Mouse (Mus musculus) ES-Bruce4 (cell line): ENCODE data around the gene Naa40. TPM values are rescaled to one million over a fixed set of nuclear protein-coding genes. Genes with fewer than 3 reads are reported as not detected.

Source experiments
- H3K27ac ChIP-seq: 2 replicates; pipeline ENCODE4 v1.5.1; 2012; ENCODE audit warnings: low read length, inconsistent platforms; ENCODE audit not compliant: insufficient read depth
- H3K27me3 ChIP-seq: 2 replicates; pipeline ENCODE4 v1.6.1; 2012; ENCODE audit warnings: mild to moderate bottlenecking, low read length, inconsistent platforms; ENCODE audit not compliant: control insufficient read depth, poor library complexity, insufficient read depth, severe bottlenecking
- H3K36me3 ChIP-seq: 2 replicates; pipeline ENCODE4 v1.6.1; 2012; ENCODE audit warnings: inconsistent platforms, mild to moderate bottlenecking, low read length, moderate library complexity; ENCODE audit not compliant: control insufficient read depth, poor library complexity, insufficient read depth, severe bottlenecking
- H3K4me1 ChIP-seq: one replicate; pipeline ENCODE4 v1.8.1; 2011; ENCODE audit warnings: low read length; ENCODE audit not compliant: control insufficient read depth, insufficient read depth
- H3K4me3 ChIP-seq: 2 replicates; pipeline ENCODE4 v1.5.1; 2011; ENCODE audit warnings: low read depth, mild to moderate bottlenecking, low read length
- H3K9ac ChIP-seq: 2 replicates; pipeline ENCODE4 v1.6.1; 2012; ENCODE audit warnings: low read depth, mild to moderate bottlenecking, inconsistent platforms; ENCODE audit not compliant: poor library complexity, severe bottlenecking
- H3K9me3 ChIP-seq: replicated peaks from 2 replicates; pipeline ENCODE4 v1.6.1; 2012; ENCODE audit warnings: mild to moderate bottlenecking, low read length, inconsistent platforms; ENCODE audit not compliant: control insufficient read depth, poor library complexity, insufficient read depth, severe bottlenecking
- CTCF ChIP-seq: IDR thresholded peaks from one replicate; pipeline ENCODE4 v1.8.1; 2011; ENCODE audit warnings: low read depth, low read length
- EP300 ChIP-seq: IDR thresholded peaks from 2 replicates; pipeline ENCODE4 v1.6.1; 2011; ENCODE audit warnings: low read depth, low read length; ENCODE audit not compliant: insufficient read depth
- POLR2A ChIP-seq: IDR thresholded peaks from one replicate; pipeline ENCODE4 v1.8.1; 2011; ENCODE audit warnings: low read length; ENCODE audit not compliant: insufficient read depth
- polyA plus RNA-seq: library from polyadenylated mRNA; stranded (reverse); fragments of >200 nt; gene quantifications from 2 replicates; pipeline ENCODE4 v1.2.4, GENCODE M21; 2011; ENCODE audit warnings: low read depth; ENCODE audit not compliant: missing spikeins, insufficient read depth, insufficient read length

Naa40 gene
- polyA plus RNA-seq, 1 experiment = 41.0 TPM

GRCm38 (mm10) chr19:7191639-7192038, 49.3 kb downstream of the Naa40 start:
- H3K9ac ChIP-seq = no peak overlapping the region
- no peaks in the 10 kb centered on the region for H3K27me3 ChIP-seq
- no peaks in the 10 kb centered on the region for H3K36me3 ChIP-seq
- TF ChIP-seq EP300 = no peak
- TF ChIP-seq CTCF = no peak
- TF ChIP-seq POLR2A = no peak
- H3K4me3 ChIP-seq = no peak overlapping the region
- H3K27ac ChIP-seq = no peak overlapping the region
- H3K9me3 ChIP-seq = no peaks in the 10 kb centered on the region
- H3K4me1 ChIP-seq = peaks cover 4% of the 10 kb centered on the region

DNA sequence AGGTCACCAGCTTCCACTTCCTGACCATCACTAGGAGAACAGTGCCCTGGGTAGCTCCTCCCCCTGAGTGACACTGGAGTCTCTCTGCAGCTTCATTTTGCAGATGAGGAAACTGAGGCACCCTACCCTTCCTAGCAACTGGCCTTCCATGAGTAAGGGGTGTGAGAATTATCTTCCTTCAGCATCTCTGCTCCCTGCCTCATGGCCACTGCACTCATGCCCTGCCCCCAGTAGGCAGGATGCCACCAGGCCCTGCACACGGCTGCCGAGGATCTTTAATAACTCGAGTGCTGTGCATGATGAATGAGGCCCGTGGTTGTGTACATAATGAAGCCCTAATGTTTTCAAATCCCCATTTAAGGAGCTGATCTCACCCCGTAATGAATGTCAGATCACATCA, 50.0 kb downstream of the Naa40 start:
- no peaks in the 10 kb centered on the region for H3K36me3 ChIP-seq
- H3K9me3 ChIP-seq = no peaks in the 10 kb centered on the region
- H3K27me3 ChIP-seq = no peaks in the 10 kb centered on the region
- no peak for TF ChIP-seq EP300
- no peak for TF ChIP-seq CTCF
- no peak for TF ChIP-seq POLR2A
- no peak overlapping the region for H3K4me3 ChIP-seq
- H3K9ac ChIP-seq = no peak overlapping the region
- H3K4me1 ChIP-seq = peaks cover 10% of the 10 kb centered on the region
- H3K27ac ChIP-seq = no peak overlapping the region

DNA sequence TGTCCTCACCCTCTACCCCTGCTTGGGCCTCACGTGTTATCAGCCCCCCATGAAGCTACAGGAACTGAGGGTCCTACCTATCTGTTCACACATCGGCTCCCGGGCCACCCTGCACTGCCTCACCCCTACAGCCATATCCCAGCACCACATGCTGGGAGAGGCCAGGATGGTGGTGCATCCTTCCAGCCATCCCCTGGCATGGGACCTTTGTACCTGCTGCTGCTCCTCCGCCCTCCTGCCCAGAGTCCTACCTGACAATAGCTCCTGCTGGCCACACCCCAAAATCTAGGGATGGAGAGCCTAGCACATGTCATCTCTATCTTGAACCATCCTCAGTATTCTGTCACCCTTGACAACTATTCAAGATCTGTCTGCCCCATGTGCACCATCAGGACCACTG, 52.0 kb downstream of the Naa40 start:
- Histone ChIP-seq H3K27me3 (no peaks in the 10 kb centered on the region), H3K27ac (no peak overlapping the region)

DNA sequence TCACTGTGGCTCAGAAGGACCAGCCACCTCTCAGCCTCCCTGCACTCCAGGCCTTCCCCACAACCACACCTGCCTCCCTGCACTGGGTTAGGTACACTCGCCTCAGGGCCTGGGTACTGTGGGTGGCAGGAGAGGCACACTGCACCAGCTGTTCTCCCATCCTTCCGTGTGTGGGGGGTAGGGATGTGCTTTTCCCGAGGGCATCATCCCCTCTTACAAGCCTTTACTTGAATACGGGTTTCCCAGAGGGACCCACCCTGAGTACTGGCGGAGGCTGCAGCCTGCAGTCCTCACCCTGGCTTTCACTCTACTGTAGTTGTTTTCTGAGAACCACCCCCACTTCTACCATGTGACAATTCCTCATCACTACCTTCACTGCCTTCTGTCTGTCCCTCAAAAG, 53.8 kb downstream of the Naa40 start:
- Histone ChIP-seq H3K27ac (no peak overlapping the region), H3K4me3 (no peak overlapping the region), H3K27me3 (no peaks in the 10 kb centered on the region), H3K9me3 (no peaks in the 10 kb centered on the region), H3K9ac (no peak overlapping the region), H3K4me1 (peaks cover 13% of the 10 kb centered on the region), H3K36me3 (no peaks in the 10 kb centered on the region)
- TF ChIP-seq EP300 (no peak), POLR2A (no peak), CTCF (no peak)

More for the DNA sequence above, 52.0 kb downstream of the Naa40 start:
- Histone ChIP-seq H3K36me3 (no peaks in the 10 kb centered on the region), H3K9ac (no peak overlapping the region), H3K4me3 (no peak overlapping the region), H3K4me1 (peaks cover 12% of the 10 kb centered on the region), H3K9me3 (no peaks in the 10 kb centered on the region)
- no peak for TF ChIP-seq POLR2A
- no peak for TF ChIP-seq CTCF
- no peak for TF ChIP-seq EP300

DNA sequence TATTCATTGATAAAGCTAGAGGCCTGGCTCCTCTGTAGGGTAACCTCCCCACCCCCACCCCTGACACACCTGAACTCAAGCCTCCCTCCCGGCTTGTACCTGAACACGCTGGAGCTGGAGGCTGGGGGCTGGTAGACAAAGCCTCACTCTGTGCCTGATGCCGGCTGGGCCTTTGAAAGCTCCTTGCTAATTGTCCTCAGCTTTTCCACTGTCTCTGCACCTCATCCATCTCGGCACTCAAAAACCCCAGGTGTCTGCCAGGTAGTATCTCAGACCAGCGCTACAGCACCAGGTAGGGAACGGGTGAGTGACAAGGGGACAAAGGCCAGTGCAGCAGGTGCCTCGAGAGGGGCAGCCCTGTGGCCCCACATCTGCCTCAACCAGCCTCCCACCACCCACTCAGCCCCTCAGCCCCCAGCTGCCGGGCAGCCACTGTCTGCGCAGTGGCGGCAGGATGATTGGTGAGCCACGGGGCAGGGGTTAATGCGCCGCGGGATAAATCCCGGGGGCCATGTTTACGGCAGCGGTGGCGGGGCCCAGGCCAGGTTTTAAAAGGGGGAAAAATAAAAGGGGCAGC, 55.2 kb downstream of the Naa40 start:
- Histone ChIP-seq H3K36me3 (no peaks in the 10 kb centered on the region), H3K4me1 (peaks cover 14% of the 10 kb centered on the region), H3K9me3 (no peaks in the 10 kb centered on the region), H3K27me3 (no peaks in the 10 kb centered on the region), H3K27ac (no peak overlapping the region), H3K4me3 (peak overlapping the region; percentile 17), H3K9ac (peak overlapping the region; percentile 51)
- TF ChIP-seq CTCF = no peak
- no peak for TF ChIP-seq EP300
- TF ChIP-seq POLR2A = no peak

DNA sequence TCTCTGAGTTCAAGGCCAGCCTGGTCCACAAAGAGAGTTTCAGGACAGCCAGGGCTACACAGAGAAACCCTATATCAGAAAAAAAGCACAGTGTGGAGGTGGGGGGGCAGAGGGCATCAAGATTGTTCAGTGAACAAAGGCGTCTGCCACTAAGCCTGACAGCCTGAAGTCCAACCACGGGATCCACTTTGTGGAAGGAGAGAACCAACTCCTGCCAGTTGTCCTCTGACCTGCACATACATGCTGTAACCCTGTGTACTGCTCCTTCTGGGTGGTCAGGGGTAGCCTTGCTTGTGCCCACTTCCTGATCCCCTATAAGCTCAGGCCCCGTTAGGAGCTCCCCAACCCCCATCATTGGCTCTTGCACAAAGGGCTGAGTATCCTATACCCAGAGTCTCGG, 55.9 kb downstream of the Naa40 start:
- no peak overlapping the region for H3K4me3 ChIP-seq
- TF ChIP-seq POLR2A (no peak), CTCF (no peak), EP300 (no peak)
- no peak overlapping the region for H3K9ac ChIP-seq
- H3K9me3 ChIP-seq = no peaks in the 10 kb centered on the region
- no peak overlapping the region for H3K27ac ChIP-seq
- H3K4me1 ChIP-seq = peaks cover 14% of the 10 kb centered on the region
- H3K36me3 ChIP-seq = no peaks in the 10 kb centered on the region
- no peaks in the 10 kb centered on the region for H3K27me3 ChIP-seq
